Mouse (Mus musculus) midbrain, embryonic 15.5 days (tissue): Measurements from ENCODE around the gene Bahcc1. TPM values are rescaled to one million over a fixed set of nuclear protein-coding genes. Genes with fewer than 3 reads are reported as not detected.

ENCODE experiments used
- ATAC-seq: fragments of 200-750 bp; cut with Nextera tagmentation; replicated peaks from 2 replicates; pipeline ENCODE4 v1.8.0; 2017; ENCODE audit warnings: moderate TSS enrichment
- H3K27ac ChIP-seq: fragments of 300-500 bp; sonication (generic); 2 replicates; pipeline ENCODE4 v1.5.1; 2015; ENCODE audit warnings: mild to moderate bottlenecking, inconsistent platforms
- H3K27me3 ChIP-seq: fragments of 300-500 bp; sonication (generic); replicated peaks from 2 replicates; pipeline ENCODE4 v1.6.1; 2015; ENCODE audit warnings: inconsistent platforms
- H3K36me3 ChIP-seq: fragments of 300-500 bp; sonication (generic); replicated peaks from 2 replicates; pipeline ENCODE4 v1.6.1; 2015; ENCODE audit warnings: inconsistent platforms
- H3K4me1 ChIP-seq: fragments of 300-500 bp; sonication (generic); 2 replicates; pipeline ENCODE4 v1.6.1; 2015; ENCODE audit warnings: inconsistent platforms
- H3K4me2 ChIP-seq: fragments of 300-500 bp; sonication (generic); 2 replicates; pipeline ENCODE4 v1.6.1; 2015; ENCODE audit warnings: inconsistent platforms, mild to moderate bottlenecking, moderate library complexity
- H3K4me3 ChIP-seq: fragments of 300-500 bp; sonication (generic); 2 replicates; pipeline ENCODE4 v1.5.1; 2015; ENCODE audit warnings: mild to moderate bottlenecking, inconsistent platforms
- H3K9ac ChIP-seq: fragments of 300-500 bp; sonication (generic); 2 replicates; pipeline ENCODE4 v1.6.1; 2015; ENCODE audit warnings: mild to moderate bottlenecking, inconsistent platforms
- H3K9me3 ChIP-seq: fragments of 300-500 bp; sonication (generic); 2 replicates; pipeline ENCODE4 v1.6.1; 2016; ENCODE audit warnings: inconsistent platforms
- WGBS: fragments of 180-500 bp; shearing (Covaris S2); methylation state at CpG from one replicate; pipeline ENCODE4 v1.1.7; 2015; ENCODE audit warnings: mixed read lengths; 5-methylcytosine and 5-hydroxymethylcytosine counted together
- polyA plus RNA-seq: library from polyadenylated mRNA; unstranded; fragments of >200 nt; fragmentation: Nextera tagmentation; extraction: Ambion mirVana; gene quantifications from 2 replicates; pipeline ENCODE4 v1.2.1, GENCODE M21; 2015

The Bahcc1 gene
- polyA plus RNA-seq, 1 experiment from 2014 or later, result 16.2 TPM

DNA sequence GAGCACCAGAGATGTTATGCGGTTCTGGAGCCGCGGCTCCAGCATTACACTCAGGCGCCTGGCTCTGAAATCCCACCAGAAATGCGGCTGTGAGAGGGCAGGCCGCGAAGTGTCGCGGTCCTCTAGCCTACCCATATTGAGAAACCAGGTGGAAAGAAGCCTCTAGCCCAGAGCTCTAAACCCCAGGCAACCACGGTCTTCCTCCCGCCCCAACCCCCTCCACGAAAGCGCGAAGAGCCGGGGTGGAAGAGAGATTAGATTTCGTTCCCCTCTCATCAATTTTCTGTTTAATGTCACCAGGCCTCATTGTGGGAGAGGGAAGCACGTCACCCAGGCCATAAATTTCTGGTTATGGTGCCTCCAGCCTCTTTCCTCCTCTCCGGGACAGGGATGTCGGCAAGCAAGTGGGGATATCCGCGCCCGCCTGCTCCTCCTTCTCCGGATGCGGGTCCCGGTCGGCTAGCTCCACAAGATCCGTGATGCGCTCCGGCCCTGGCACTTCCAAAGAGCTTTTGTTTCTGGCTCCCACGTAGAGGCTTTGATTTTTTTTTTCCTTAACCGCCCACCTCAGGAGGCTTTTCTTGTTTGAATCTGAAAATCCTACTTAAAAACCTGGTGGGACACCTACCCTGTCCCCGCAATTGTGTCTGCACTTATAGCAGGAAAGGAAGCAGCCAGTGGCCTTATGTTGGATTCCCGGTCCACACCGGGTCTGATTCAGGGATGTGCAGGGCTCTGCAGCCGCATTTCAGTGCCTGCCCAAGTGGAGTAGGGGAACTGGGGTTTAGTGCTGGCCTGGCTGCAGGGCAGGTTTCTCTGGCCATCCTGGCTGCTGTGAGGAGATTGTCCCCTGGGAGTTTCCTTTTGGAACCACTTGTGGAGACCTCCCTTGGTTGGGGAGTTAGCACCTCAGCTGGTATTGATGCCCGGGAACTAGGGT lies 7.2 kb upstream of the Bahcc1 start:
- no peak for ATAC-seq
- Histone ChIP-seq H3K9ac (peak overlapping the region; percentile 35), H3K36me3 (no peaks in the 10 kb centered on the region), H3K27me3 (no peaks in the 10 kb centered on the region), H3K4me3 (peak overlapping the region; percentile 13), H3K4me1 (peaks cover 73% of the 10 kb centered on the region), H3K9me3 (no peaks in the 10 kb centered on the region), H3K27ac (peak overlapping the region; percentile 55), H3K4me2 (peak overlapping the region; percentile 42)
- 11% methylated on average over 36 of the region's 36 CpGs for WGBS

DNA sequence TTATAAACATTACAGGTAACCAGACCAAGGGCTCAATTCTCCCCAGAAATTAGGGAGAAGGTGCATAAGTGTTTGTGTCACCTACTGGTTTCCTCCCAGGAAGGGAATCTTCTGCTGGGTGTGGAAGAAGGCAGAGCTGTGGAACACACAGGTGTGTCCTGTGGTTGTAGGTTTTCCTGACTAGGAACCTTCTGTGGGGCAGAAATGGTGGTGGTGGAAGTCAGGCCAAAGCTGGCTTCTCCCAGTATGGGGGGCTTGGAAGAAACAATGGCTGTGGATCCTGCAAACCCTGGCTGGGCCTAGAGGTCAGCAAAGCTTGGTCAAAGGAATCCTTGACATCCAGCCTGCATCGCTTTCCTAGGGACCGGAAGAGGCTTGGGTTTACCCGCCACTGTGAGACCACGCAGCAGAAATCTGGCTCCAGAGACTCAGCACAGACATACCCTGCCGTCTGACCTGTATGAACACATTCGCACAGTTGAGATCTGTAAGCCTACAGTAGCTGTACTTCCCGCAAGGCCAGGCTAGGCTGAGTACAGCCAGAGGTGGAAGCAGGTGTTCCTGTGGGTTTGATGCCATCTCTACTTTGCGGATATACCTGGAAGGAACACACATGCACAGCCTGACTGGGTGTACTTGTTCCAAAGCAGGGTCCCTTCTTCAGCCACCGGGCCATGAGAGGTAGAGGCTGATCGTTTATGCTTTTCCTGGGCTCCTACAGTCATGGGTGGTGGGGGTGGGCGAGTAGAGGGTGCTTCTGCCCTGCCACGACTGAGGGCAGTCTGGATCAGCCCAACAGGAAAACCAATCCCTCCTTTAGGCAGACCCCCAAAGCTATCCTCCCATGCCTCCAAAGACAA lies 6.1 kb upstream of the Bahcc1 start:
- 0 out of 2 replicates have a peak overlapping the region, but pooled peaks have one; percentile 3 for H3K9ac ChIP-seq
- no peaks in the 10 kb centered on the region for H3K36me3 ChIP-seq
- no peaks in the 10 kb centered on the region for H3K9me3 ChIP-seq
- no peak overlapping the region for H3K4me3 ChIP-seq
- H3K27me3 ChIP-seq, result no peaks in the 10 kb centered on the region
- peaks cover 68% of the 10 kb centered on the region for H3K4me1 ChIP-seq
- no peak for ATAC-seq
- no peak overlapping the region; the same call in 1 of the 2 replicates for H3K4me2 ChIP-seq
- 46% methylated on average over 12 of the region's 12 CpGs for WGBS
- peak overlapping the region; percentile 55 for H3K27ac ChIP-seq

DNA sequence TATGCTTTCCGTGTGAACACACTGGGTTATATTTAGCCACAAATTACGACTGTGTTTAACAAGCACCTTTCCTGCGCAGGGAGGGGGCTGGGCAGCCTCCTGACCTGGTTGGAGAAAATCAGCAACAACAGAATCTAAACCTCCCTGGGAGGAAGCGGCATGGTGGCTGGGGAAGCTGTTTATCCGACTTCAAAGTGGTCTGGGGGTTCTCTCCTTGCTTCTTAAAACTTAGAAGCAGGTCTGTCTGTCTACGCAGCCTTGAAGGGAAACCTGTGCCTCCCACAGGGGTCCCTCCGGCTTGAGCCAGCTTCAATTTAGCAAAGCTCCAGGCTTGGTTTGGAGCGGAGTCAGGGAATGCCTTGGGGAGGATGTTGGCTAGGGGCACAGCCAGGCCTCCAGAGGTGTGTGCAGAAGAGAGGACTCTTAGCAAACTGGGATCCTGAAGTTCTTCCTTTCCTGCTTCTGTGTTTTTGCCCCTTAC lies 5.1 kb upstream of the Bahcc1 start:
- Histone ChIP-seq H3K9me3 (no peaks in the 10 kb centered on the region), H3K27me3 (no peaks in the 10 kb centered on the region), H3K4me2 (peak overlapping the region; percentile 86), H3K4me1 (peaks cover 76% of the 10 kb centered on the region), H3K4me3 (0 out of 2 replicates have a peak overlapping the region, but pooled peaks have one; percentile 92), H3K9ac (no peak overlapping the region), H3K27ac (peak overlapping the region; percentile 31; the same call in 1 of the 2 replicates), H3K36me3 (no peaks in the 10 kb centered on the region)
- no peak for ATAC-seq
- 18% methylated on average over 8 of the region's 8 CpGs for WGBS

DNA sequence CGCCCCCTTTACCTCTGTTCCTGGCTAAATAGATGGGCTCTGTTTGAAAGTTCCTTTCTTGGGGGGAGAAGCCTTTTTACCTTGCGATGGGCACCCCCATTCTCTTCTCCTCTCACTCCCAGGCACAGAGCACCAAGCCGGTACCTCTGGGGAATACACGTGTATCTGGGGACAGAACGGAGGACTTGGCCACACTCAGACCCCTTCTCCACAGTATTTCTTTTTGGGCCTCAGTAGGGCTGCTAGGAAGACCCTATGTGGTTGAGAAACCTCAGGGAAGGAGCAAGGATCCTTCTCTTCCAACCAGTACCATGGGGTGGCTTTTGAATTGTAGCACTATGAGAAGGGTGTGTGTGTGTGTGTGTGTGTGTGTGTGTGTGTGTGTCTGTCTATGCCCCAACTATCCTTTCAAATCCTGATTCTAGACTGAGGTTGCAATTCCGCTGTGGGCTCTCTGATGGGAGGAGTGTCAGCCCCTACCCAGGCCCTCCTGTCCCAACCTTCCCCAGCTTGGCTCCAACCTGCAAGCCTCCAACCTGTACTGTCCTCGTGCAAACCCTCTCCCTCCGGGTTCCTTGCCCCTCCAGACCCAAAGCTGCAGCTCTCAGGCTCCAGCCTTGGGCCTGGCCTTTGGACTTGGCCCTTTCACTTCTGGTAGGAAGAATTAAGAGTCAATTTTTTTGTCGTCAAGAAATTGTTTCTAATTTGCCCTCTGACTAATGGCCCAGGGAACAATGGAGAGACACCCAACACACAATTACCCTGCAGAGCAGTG lies 4.4 kb upstream of the Bahcc1 start:
- Histone ChIP-seq H3K27me3 (no peaks in the 10 kb centered on the region), H3K36me3 (no peaks in the 10 kb centered on the region), H3K4me2 (peak overlapping the region; percentile 86), H3K4me1 (peaks cover 76% of the 10 kb centered on the region), H3K4me3 (peak overlapping the region; percentile 92), H3K27ac (peak overlapping the region; percentile 99), H3K9ac (peak overlapping the region; percentile 95; the same call in 1 of the 2 replicates), H3K9me3 (no peaks in the 10 kb centered on the region)
- WGBS, result 32% methylated on average over 9 of the region's 9 CpGs
- no peak for ATAC-seq

DNA sequence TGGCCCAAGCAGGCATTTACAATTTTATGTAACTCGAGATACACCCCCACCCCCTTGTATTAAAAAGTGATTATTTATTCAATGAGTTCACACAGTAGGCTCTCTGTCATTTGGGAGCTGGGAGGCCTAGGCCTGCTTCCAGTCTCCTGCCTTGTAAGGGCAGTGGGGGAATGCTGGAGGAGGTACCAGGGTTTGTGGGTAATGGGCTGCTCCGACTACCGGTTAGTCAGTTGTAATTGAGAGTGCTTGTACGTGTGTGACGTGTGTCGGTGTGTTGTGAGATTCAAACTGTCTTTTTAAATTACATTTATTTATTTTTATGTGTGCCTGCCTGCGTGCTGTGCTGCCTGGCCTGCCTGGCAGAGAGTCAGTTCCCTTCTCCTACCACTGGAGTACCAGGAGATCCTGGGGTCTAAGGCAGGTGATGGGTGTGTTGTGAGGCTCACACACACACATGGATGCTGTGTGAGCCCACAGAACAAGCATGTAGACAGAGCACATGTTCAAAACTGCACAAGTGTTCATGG lies 3.8 kb upstream of the Bahcc1 start:
- Histone ChIP-seq H3K9me3 (no peaks in the 10 kb centered on the region), H3K4me1 (peaks cover 69% of the 10 kb centered on the region), H3K27me3 (no peaks in the 10 kb centered on the region), H3K36me3 (no peaks in the 10 kb centered on the region), H3K4me3 (peak overlapping the region; percentile 92), H3K27ac (peak overlapping the region; percentile 99), H3K9ac (peak overlapping the region; percentile 95), H3K4me2 (peak overlapping the region; percentile 86)
- ATAC-seq, result no peak
- 13% methylated on average over 7 of the region's 7 CpGs for WGBS

DNA sequence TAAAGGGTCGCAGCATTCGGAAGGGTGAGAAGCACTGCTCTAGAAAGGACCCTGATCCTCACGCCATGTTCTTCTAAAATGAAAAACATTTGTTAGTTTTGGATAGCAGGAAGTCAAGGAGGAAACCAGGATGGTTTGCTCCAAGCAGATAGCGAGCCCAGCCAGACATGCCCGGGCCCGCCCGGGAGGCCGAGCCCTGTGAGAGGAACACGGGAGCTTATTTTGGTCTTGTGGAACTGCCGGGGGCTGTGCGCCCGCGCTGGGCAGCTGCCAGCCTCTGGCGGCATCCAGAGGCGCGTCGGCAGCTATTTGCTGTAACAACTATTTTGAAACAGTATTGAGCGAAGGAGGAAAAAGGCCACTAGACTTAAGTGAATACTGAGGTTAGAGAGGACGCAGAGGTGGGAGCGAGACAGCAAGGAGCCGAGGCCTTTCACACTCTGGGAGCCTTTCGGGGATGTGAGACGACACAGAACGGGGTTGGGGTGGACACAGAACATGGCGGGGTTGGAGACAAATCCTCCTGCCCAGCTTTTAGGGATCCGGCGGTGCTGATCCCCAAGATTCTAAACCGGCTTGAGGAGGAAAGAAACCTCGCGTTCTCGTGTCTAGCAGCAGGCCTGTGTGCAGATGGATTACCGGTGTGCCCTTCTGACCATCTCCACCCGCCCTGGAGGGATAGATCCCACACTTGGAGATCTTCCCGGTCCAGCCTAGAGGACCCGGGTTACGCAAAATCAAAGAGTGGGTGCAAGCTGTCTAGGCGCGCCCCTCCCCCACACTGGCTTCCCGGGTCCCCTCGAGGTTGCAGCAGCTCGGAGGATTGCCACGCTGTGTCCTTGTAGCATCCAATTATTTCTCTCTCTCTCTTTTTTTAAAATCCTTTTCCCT lies 2.6 kb upstream of the Bahcc1 start:
- no peak for ATAC-seq
- H3K9me3 ChIP-seq, result no peaks in the 10 kb centered on the region
- H3K9ac ChIP-seq, result peak overlapping the region; percentile 95
- no peaks in the 10 kb centered on the region for H3K36me3 ChIP-seq
- WGBS, result under 1% methylated on average over 42 of the region's 42 CpGs
- peak overlapping the region; percentile 86 for H3K4me2 ChIP-seq
- H3K27ac ChIP-seq, result peak overlapping the region; percentile 99
- H3K27me3 ChIP-seq, result no peaks in the 10 kb centered on the region
- peaks cover 58% of the 10 kb centered on the region for H3K4me1 ChIP-seq
- H3K4me3 ChIP-seq, result peak overlapping the region; percentile 92

DNA sequence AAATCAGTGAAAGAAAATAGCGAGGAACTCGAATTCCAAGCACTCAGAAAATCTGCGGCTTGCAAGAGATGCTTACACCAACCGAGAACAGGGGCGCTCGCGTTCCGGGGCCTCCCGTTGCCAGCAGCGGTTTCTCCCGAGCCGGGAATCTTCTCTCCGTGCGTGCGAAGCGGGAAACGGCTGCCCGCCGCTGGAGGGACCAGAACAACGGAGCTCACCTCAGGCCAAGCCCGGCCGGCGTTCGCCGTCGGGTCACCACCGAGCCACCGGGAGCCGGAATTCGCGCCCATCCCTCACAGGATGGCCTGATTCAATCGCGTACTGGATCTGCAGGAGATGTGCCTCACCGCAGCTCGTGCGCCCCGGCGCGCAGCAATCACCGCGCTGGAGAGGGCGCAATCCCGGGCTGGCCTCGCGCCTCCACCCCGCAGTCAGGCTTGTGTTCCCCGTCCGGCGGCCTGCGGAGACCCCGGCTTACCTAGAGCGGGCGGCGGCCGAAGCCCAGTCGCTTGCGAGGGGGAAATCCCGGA lies 1.8 kb upstream of the Bahcc1 start:
- Histone ChIP-seq H3K36me3 (no peaks in the 10 kb centered on the region), H3K4me1 (peaks cover 50% of the 10 kb centered on the region), H3K27me3 (no peaks in the 10 kb centered on the region), H3K4me3 (peak overlapping the region; percentile 92), H3K4me2 (peak overlapping the region; percentile 86), H3K27ac (peak overlapping the region; percentile 99), H3K9ac (peak overlapping the region; percentile 95), H3K9me3 (no peaks in the 10 kb centered on the region)
- WGBS, result 1% methylated on average over 58 of the region's 58 CpGs
- peak; percentile 4 for ATAC-seq

DNA sequence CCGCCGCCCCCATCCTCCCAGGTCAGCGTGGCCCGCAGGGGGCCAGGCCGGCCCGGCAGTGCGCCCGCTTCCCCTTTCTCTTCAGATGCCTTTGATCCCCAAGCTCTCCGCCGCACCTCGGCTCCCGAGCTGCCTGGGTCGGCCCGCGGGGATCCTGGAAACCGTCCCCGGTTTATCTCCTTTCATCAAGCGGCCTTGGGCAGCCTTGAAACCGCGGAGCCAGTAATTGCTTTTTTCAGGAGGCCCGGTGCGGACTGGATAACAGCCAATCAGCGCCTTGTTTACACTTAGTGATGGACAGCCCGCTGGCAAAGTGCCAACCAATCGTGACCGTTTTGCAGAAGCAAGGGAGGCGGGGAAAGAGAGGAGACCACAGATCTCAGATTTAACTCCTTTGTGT lies 1.4 kb upstream of the Bahcc1 start:
- under 1% methylated on average over 25 of the region's 27 CpGs for WGBS

DNA sequence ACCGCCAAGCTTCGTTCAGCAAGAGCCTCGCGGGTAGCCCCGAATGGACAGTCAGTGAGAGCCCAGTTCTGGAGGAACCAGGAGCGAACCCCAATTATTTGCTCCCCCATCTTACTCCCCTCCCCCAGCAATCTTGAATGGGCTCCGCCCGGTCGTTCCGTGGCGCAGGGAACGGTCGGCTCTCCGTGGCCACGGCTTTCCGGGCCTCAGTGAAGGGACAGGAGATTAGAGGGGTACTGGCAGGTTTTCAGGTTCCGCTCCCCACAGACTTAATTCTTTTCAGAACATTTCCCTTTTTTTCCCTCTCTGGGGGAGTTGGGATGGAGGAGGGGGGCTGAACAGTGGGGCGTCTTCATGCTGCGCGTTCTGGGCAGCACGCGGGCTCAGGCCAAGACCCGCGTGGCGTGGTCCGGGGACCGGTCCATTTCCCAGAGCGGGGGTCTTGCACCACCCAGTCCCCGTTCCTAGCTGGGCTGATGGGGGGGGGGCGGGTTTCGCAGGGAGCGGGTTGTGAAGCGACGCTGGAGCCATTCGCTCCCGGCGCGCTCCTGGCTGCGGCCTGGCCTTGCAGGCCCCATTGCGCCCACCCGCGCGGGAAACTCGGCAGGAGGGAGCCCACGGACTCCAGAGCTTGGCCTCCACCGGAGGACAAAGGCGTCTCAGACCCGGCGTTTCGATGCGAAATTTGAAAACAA lies 841 bp downstream of the Bahcc1 start:
- Histone ChIP-seq H3K4me3 (peak overlapping the region; percentile 92), H3K9me3 (no peaks in the 10 kb centered on the region), H3K36me3 (no peaks in the 10 kb centered on the region), H3K4me1 (peaks cover 26% of the 10 kb centered on the region), H3K27ac (peak overlapping the region; percentile 99), H3K9ac (peak overlapping the region; percentile 99), H3K4me2 (peak overlapping the region; percentile 88), H3K27me3 (no peaks in the 10 kb centered on the region)
- under 1% methylated on average over 51 of the region's 51 CpGs for WGBS
- ATAC-seq, result no peak

More for the DNA sequence above, 1.4 kb upstream of the Bahcc1 start:
- H3K4me3 ChIP-seq, result peak overlapping the region; percentile 92
- peaks cover 45% of the 10 kb centered on the region for H3K4me1 ChIP-seq
- peak overlapping the region; percentile 95 for H3K9ac ChIP-seq
- no peaks in the 10 kb centered on the region for H3K36me3 ChIP-seq
- no peaks in the 10 kb centered on the region for H3K27me3 ChIP-seq
- no peaks in the 10 kb centered on the region for H3K9me3 ChIP-seq
- H3K27ac ChIP-seq, result peak overlapping the region; percentile 99
- ATAC-seq, result peak; percentile 70
- peak overlapping the region; percentile 88 for H3K4me2 ChIP-seq

DNA sequence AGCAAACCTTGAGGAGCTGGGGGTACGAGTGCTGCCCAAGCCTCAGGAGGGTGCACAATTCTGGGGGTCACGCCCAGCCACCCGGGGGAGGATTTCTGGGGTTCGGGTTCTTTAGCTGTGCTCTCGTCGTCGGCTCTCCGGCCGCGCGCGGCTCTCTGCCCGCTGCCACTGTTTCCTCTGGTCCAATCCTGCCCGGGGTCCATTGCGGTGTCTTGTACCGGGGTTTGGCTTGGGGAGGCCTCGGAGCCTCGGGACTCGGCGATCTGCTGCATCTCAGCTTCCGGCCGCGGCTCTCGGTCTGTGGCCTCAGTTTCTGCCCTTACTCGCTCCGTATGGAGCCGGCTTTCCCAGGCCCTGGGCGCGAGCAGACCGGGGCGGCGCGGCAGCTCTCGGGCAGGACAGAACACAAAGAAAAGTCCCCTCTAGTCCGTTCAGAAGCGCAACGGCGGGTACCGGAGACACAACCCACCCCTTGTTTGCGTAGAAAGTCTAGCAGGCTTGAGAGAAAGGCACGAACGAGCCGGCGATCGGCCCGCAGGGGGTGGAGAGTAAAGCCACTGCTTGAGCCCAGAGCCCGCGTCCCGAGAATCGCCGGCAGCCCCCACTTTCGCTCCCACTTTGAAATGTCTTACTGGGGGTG lies 1.5 kb downstream of the Bahcc1 start:
- no peak for ATAC-seq
- no peaks in the 10 kb centered on the region for H3K9me3 ChIP-seq
- under 1% methylated on average over 52 of the region's 52 CpGs for WGBS
- no peaks in the 10 kb centered on the region for H3K36me3 ChIP-seq
- H3K27ac ChIP-seq, result peak overlapping the region; percentile 99
- peaks cover 26% of the 10 kb centered on the region for H3K4me1 ChIP-seq
- H3K4me2 ChIP-seq, result peak overlapping the region; percentile 88
- no peaks in the 10 kb centered on the region for H3K27me3 ChIP-seq
- peak overlapping the region; percentile 92 for H3K4me3 ChIP-seq
- H3K9ac ChIP-seq, result peak overlapping the region; percentile 99
